Comparison of ENCODE assay signal across 9 mouse cellular contexts in the genomic region with DNA sequence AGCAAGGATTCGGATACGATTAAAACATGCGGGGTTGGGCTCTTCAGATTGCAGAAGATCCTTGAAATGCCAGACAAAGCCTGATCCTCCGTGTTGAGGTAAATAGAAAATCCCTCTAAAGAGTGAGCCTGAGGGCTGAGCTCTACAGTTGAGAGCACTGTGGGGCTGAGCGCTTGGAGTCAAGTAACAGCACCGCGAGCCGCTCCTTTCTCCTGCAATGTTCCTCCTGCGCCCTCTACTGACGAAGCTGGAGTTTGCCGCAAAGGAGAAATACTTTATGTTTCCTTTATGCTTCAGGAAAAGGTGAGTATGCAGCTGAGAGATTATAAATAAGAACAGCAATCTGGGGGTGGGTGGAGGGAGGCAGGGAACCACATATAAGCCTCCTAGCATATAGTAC. TPM values are rescaled to one million over a fixed set of nuclear protein-coding genes. Genes with fewer than 3 reads are reported as not detected.
DNase-seq lines count a peak whose midpoint lies in the region; ATAC-seq and TF ChIP-seq lines count a peak whose summit lies in the region.
"Had no signal": no experiment of that assay in that cellular context is flagged by ENCODE, and none has a peak within 500 bp of the region (broad histone marks: within the 10 kb centered on the region; RNA-seq: fewer than 3 reads in every experiment).

No protein-coding gene starts in this region.

- TF ChIP-seq CTCF in E14TG2a.4 (conservative IDR thresholded peaks at IDR 0.05; ENCODE audit: low read length), result peak; percentile 79
- TF ChIP-seq CTCF in heart, postnatal 0 days (IDR thresholded peaks at IDR 0.05; ENCODE audit: low read depth), result peak; percentile 91
- peak; percentile 87 for TF ChIP-seq CTCF in liver, postnatal 0 days (IDR thresholded peaks at IDR 0.05; ENCODE audit: low read depth)

- peak; percentile 74 for DNase-seq in adrenal gland, postnatal 25 days
- peak; percentile 80 for DNase-seq in embryonic facial prominence, embryonic 10.5 days (ENCODE audit: low spot score)
- DNase-seq in heart, postnatal 0 days (ENCODE audit: low spot score), result peak; percentile 53
- peak; percentile 82 to 88 for DNase-seq in kidney, postnatal 25 days
- DNase-seq in liver, postnatal 0 days, result peak; percentile 69
- DNase-seq in ovary, adult 18-20 months (ENCODE audit: low spot score), result peak; percentile 16
- DNase-seq in thymus, postnatal 36 days, result peak; percentile 37 to 47

- no peaks in the 10 kb centered on the region for H3K36me3 ChIP-seq in E14TG2a.4 (ENCODE audit: insufficient read depth, low read length)
- no peaks in the 10 kb centered on the region for H3K36me3 ChIP-seq in embryonic facial prominence, embryonic 10.5 days (replicated peaks)
- H3K36me3 ChIP-seq in heart, postnatal 0 days (replicated peaks; ENCODE audit: control insufficient read depth, insufficient read depth, low read length), result no peaks in the 10 kb centered on the region
- H3K36me3 ChIP-seq in liver, postnatal 0 days (replicated peaks; ENCODE audit: insufficient read depth, low read length), result no peaks in the 10 kb centered on the region
- H3K36me3 ChIP-seq: limb, embryonic 15.5 days had no signal

- no peaks in the 10 kb centered on the region for H3K4me1 ChIP-seq in E14TG2a.4 (replicated peaks; ENCODE audit: low read depth, low read length)
- no peaks in the 10 kb centered on the region for H3K4me1 ChIP-seq in embryonic facial prominence, embryonic 10.5 days
- no peaks in the 10 kb centered on the region for H3K4me1 ChIP-seq in heart, postnatal 0 days (ENCODE audit: control insufficient read depth, insufficient read depth)
- no peaks in the 10 kb centered on the region for H3K4me1 ChIP-seq in liver, postnatal 0 days (ENCODE audit: insufficient read depth)
- H3K4me1 ChIP-seq: limb, embryonic 15.5 days had no signal

- no peak for TF ChIP-seq EP300 in heart, postnatal 0 days (IDR thresholded peaks at IDR 0.05; ENCODE audit: low read depth)
- no peak for TF ChIP-seq EP300 in liver, postnatal 0 days (IDR thresholded peaks at IDR 0.05; ENCODE audit: low read depth)

- H3K27me3 ChIP-seq in E14TG2a.4 (ENCODE audit: insufficient read depth, low read length), result no peaks in the 10 kb centered on the region
- H3K27me3 ChIP-seq in embryonic facial prominence, embryonic 10.5 days (replicated peaks; ENCODE audit: low read depth, poor library complexity, severe bottlenecking), result no peaks in the 10 kb centered on the region
- H3K27me3 ChIP-seq in heart, postnatal 0 days (ENCODE audit: control insufficient read depth, insufficient read depth, low read length), result no peaks in the 10 kb centered on the region; the same call in 1 of the 2 replicates
- no peaks in the 10 kb centered on the region for H3K27me3 ChIP-seq in liver, postnatal 0 days (ENCODE audit: insufficient read depth, low read length)
- H3K27me3 ChIP-seq: limb, embryonic 15.5 days had no signal

- no peak for ATAC-seq in heart, postnatal 0 days (ENCODE audit: insufficient read depth, low read depth)
- no peak for ATAC-seq in liver, postnatal 0 days

- peaks cover 16% of the 10 kb centered on the region; the same call in 1 of the 2 replicates for H3K9me3 ChIP-seq in E14TG2a.4 (ENCODE audit: low read length)
- H3K9me3 ChIP-seq in embryonic facial prominence, embryonic 10.5 days, result no peaks in the 10 kb centered on the region
- no peaks in the 10 kb centered on the region for H3K9me3 ChIP-seq in heart, postnatal 0 days (replicated peaks; ENCODE audit: control insufficient read depth, low read length)
- no peaks in the 10 kb centered on the region for H3K9me3 ChIP-seq in liver, postnatal 0 days (ENCODE audit: low read length)
- H3K9me3 ChIP-seq: limb, embryonic 15.5 days had no signal

- 12% methylated on average over 11 of the region's 11 CpGs for WGBS in embryonic facial prominence, embryonic 10.5 days
- 18% methylated on average over 11 of the region's 11 CpGs for WGBS in heart, postnatal 0 days
- 23% methylated on average over 11 of the region's 11 CpGs for WGBS in liver, postnatal 0 days (ENCODE audit: insufficient replicate concordance)

- no peak overlapping the region for H3K27ac ChIP-seq in embryonic facial prominence, embryonic 10.5 days (replicated peaks)
- H3K27ac ChIP-seq in heart, postnatal 0 days (ENCODE audit: low read depth), result no peak overlapping the region
- H3K27ac ChIP-seq in liver, postnatal 0 days (ENCODE audit: low read depth), result no peak overlapping the region
- H3K27ac ChIP-seq: limb, embryonic 15.5 days had no signal

- H3K4me2 ChIP-seq in heart, postnatal 0 days (ENCODE audit: low read depth, low read length), result no peak overlapping the region
- no peak overlapping the region for H3K4me2 ChIP-seq in liver, postnatal 0 days (ENCODE audit: low read depth, low read length)
- H3K4me2 ChIP-seq: limb, embryonic 15.5 days had no signal

- H3K4me3 ChIP-seq in E14TG2a.4 (replicated peaks; ENCODE audit: low read length), result no peak overlapping the region
- H3K4me3 ChIP-seq in embryonic facial prominence, embryonic 10.5 days, result no peak overlapping the region
- H3K4me3 ChIP-seq in heart, postnatal 0 days (ENCODE audit: low read depth, low read length), result no peak overlapping the region
- H3K4me3 ChIP-seq in liver, postnatal 0 days (ENCODE audit: low read depth, low read length), result no peak overlapping the region
- H3K4me3 ChIP-seq: limb, embryonic 15.5 days had no signal

- no peak overlapping the region for H3K9ac ChIP-seq in heart, postnatal 0 days (replicated peaks; ENCODE audit: low read depth, low read length)
- H3K9ac ChIP-seq in liver, postnatal 0 days (replicated peaks), result no peak overlapping the region
- H3K9ac ChIP-seq: limb, embryonic 15.5 days had no signal

RNA-seq across cellular contexts. Expression of a gene that starts 47.4 kb away (rescaled TPM):
- 121 and 129 TPM in 2 replicates for total RNA-seq in adrenal gland, postnatal 25 days (2021)
- 127 and 130 TPM in 2 replicates for polyA plus RNA-seq in embryonic facial prominence, embryonic 10.5 days (2016; fragmentation: Nextera tagmentation; extraction: Ambion mirVana)
- 35.4 and 51.6 TPM in 2 replicates for total RNA-seq in heart, postnatal 0 days (2014; rRNA removed; ENCODE audit: low replicate concordance)
- polyA plus RNA-seq in heart, postnatal 0 days (2015; fragmentation: Nextera tagmentation; extraction: Ambion mirVana), result 106 and 107 TPM in 2 replicates
- 202 and 206 TPM in 2 replicates for polyA plus RNA-seq in liver, postnatal 0 days (2015; fragmentation: Nextera tagmentation; extraction: Ambion mirVana)

RNA-seq across cellular contexts. Expression of a gene that starts 50.9 kb away (rescaled TPM):
- not detected in 2 replicates for total RNA-seq in adrenal gland, postnatal 25 days (2021)
- polyA plus RNA-seq in embryonic facial prominence, embryonic 10.5 days (2016; fragmentation: Nextera tagmentation; extraction: Ambion mirVana), result not detected in 2 replicates
- total RNA-seq in heart, postnatal 0 days (2014; rRNA removed; ENCODE audit: low replicate concordance), result not detected in 2 replicates
- polyA plus RNA-seq in heart, postnatal 0 days (2015; fragmentation: Nextera tagmentation; extraction: Ambion mirVana), result not detected in 2 replicates
- polyA plus RNA-seq in liver, postnatal 0 days (2015; fragmentation: Nextera tagmentation; extraction: Ambion mirVana), result not detected in 2 replicates
- polyA plus RNA-seq: limb, embryonic 15.5 days had no signal

Comparison
In these comparisons a context has a peak if more than half of its experiments do, and no peak if none do; other contexts are left out.
1. DNase-seq: peak in every context shown above with its lines; median percentile 85 in kidney, postnatal 25 days; 80 in embryonic facial prominence, embryonic 10.5 days; 74 in adrenal gland, postnatal 25 days; 69 in liver, postnatal 0 days; 53 in heart, postnatal 0 days; 42 in thymus, postnatal 36 days; 16 in ovary, adult 18-20 months.